Mouse (Mus musculus) layer of hippocampus, postnatal 14 days (tissue): ENCODE results near the gene Map3k12. TPM values are rescaled to one million over a fixed set of nuclear protein-coding genes. Genes with fewer than 3 reads are reported as not detected.

Source experiments
- DNase-seq, 2 experiments: peaks; one replicate each; pipeline ENCODE4 v3.0.0; 2021 to 2022; ENCODE audit warnings: low spot score in 2 of 2, mixed read lengths in 1 of 2
- total RNA-seq, 2 experiments: library from RNA; stranded (reverse); gene quantifications; 2 replicates each; pipeline ENCODE4 v1.2.3; 2021

The Map3k12 gene
- total RNA-seq, 2 experiments from 2014 or later: 81.9 to 89.4 TPM

- DNase-seq: no peak
Observed at GRCm38 (mm10) chr15:102503924-102504782, 12.7 kb downstream of the Map3k12 start.

- no peak for DNase-seq
Observed at GRCm38 (mm10) chr15:102503447-102503846, 13.4 kb downstream of the Map3k12 start, which contains the start of gene Gm10337. Gene Gm10337, plus strand, starts transcription at chr15:102503722.

- no peak for DNase-seq
Observed at GRCm38 (mm10) chr15:102502254-102502840, 14.5 kb downstream of the Map3k12 start.

- no peak for DNase-seq
Observed at GRCm38 (mm10) chr15:102501084-102501814, 15.6 kb downstream of the Map3k12 start.

GRCm38 (mm10) chr15:102500479-102500878 is 16.4 kb downstream of the Map3k12 start:
- DNase-seq: no peak

GRCm38 (mm10) chr15:102499851-102500250 is 17.0 kb downstream of the Map3k12 start:
- DNase-seq: no peak

GRCm38 (mm10) chr15:102499370-102499769 is 17.5 kb downstream of the Map3k12 start:
- DNase-seq: no peak

- DNase-seq: peak in 1 of 2 experiments; percentile 60
Observed at GRCm38 (mm10) chr15:102498322-102498721, 18.5 kb downstream of the Map3k12 start.

GRCm38 (mm10) chr15:102487664-102488063 is 29.2 kb downstream of the Map3k12 start:
- no peak for DNase-seq

- no peak for DNase-seq
Observed at GRCm38 (mm10) chr15:102485853-102486252, 31.0 kb downstream of the Map3k12 start.

GRCm38 (mm10) chr15:102483136-102483535 is 33.7 kb downstream of the Map3k12 start:
- DNase-seq: no peak

- DNase-seq: no peak
Observed at GRCm38 (mm10) chr15:102474520-102474919, 42.3 kb downstream of the Map3k12 start.

GRCm38 (mm10) chr15:102473246-102473645 is 43.6 kb downstream of the Map3k12 start:
- DNase-seq: no peak

GRCm38 (mm10) chr15:102471727-102472126 is 45.1 kb downstream of the Map3k12 start:
- no peak for DNase-seq

- no peak for DNase-seq
Observed at GRCm38 (mm10) chr15:102471295-102471645, 45.6 kb downstream of the Map3k12 start.

GRCm38 (mm10) chr15:102470605-102471294 is 46.1 kb downstream of the Map3k12 start:
- peak; percentile 78 to 85 for DNase-seq

- DNase-seq: peak; percentile 94 to 97
Observed at GRCm38 (mm10) chr15:102470183-102470604, 46.7 kb downstream of the Map3k12 start, which contains the start of gene Pcbp2. Gene Pcbp2, plus strand, starts transcription at chr15:102470539.

GRCm38 (mm10) chr15:102468675-102469370 is 48.0 kb downstream of the Map3k12 start:
- DNase-seq: no peak

GRCm38 (mm10) chr15:102463666-102464065 is 53.2 kb downstream of the Map3k12 start:
- DNase-seq: no peak

- DNase-seq: no peak
Observed at GRCm38 (mm10) chr15:102461430-102462075, 55.3 kb downstream of the Map3k12 start.
